Mouse (Mus musculus) heart, embryonic 12.5 days (tissue): ENCODE measurements around the gene Tmem30b. TPM values are rescaled to one million over a fixed set of nuclear protein-coding genes. Genes with fewer than 3 reads are reported as not detected.

ENCODE experiments used
- ATAC-seq: fragments of 200-750 bp; cut with Nextera tagmentation; 2 replicates; pipeline ENCODE4 v1.8.0; 2017; ENCODE audit warnings: moderate TSS enrichment, moderate library complexity; ENCODE audit not compliant: insufficient number of reproducible peaks, low FRiP score
- H3K27ac ChIP-seq: fragments of 300-500 bp; sonication (generic); 2 replicates; pipeline ENCODE4 v1.5.1; 2016; ENCODE audit warnings: mild to moderate bottlenecking, moderate library complexity; ENCODE audit not compliant: poor library complexity, severe bottlenecking
- H3K27me3 ChIP-seq: fragments of 300-500 bp; sonication (generic); replicated peaks from 2 replicates; pipeline ENCODE4 v1.6.1; 2016; ENCODE audit warnings: mild to moderate bottlenecking, moderate library complexity
- H3K36me3 ChIP-seq: fragments of 300-500 bp; sonication (generic); 2 replicates; pipeline ENCODE4 v1.6.1; 2016; ENCODE audit warnings: mild to moderate bottlenecking, moderate library complexity
- H3K4me1 ChIP-seq: fragments of 300-500 bp; sonication (generic); replicated peaks from 2 replicates; pipeline ENCODE4 v1.6.1; 2016; ENCODE audit warnings: mild to moderate bottlenecking
- H3K4me2 ChIP-seq: fragments of 300-500 bp; sonication (generic); 2 replicates; pipeline ENCODE4 v1.6.1; 2016; ENCODE audit warnings: mild to moderate bottlenecking, moderate library complexity
- H3K4me3 ChIP-seq: fragments of 300-500 bp; sonication (generic); 2 replicates; pipeline ENCODE4 v1.5.1; 2016; ENCODE audit warnings: mild to moderate bottlenecking
- H3K9ac ChIP-seq: fragments of 300-500 bp; sonication (generic); 2 replicates; pipeline ENCODE4 v1.6.1; 2016; ENCODE audit warnings: mild to moderate bottlenecking, moderate library complexity
- H3K9me3 ChIP-seq: fragments of 300-500 bp; sonication (generic); replicated peaks from 2 replicates; pipeline ENCODE4 v1.6.1; 2016; ENCODE audit warnings: mild to moderate bottlenecking, moderate library complexity
- WGBS: fragments of 180-500 bp; shearing (Covaris S2); methylation state at CpG from one replicate; pipeline ENCODE4 v1.1.7; 2016; 5-methylcytosine and 5-hydroxymethylcytosine counted together
- polyA plus RNA-seq: library from polyadenylated mRNA; unstranded; fragments of >200 nt; fragmentation: Nextera tagmentation; extraction: Ambion mirVana; gene quantifications from 2 replicates; pipeline ENCODE4 v1.2.1, GENCODE M21; 2016

Gene Tmem30b
- polyA plus RNA-seq, 1 experiment from 2014 or later, result 0.36 TPM

DNA sequence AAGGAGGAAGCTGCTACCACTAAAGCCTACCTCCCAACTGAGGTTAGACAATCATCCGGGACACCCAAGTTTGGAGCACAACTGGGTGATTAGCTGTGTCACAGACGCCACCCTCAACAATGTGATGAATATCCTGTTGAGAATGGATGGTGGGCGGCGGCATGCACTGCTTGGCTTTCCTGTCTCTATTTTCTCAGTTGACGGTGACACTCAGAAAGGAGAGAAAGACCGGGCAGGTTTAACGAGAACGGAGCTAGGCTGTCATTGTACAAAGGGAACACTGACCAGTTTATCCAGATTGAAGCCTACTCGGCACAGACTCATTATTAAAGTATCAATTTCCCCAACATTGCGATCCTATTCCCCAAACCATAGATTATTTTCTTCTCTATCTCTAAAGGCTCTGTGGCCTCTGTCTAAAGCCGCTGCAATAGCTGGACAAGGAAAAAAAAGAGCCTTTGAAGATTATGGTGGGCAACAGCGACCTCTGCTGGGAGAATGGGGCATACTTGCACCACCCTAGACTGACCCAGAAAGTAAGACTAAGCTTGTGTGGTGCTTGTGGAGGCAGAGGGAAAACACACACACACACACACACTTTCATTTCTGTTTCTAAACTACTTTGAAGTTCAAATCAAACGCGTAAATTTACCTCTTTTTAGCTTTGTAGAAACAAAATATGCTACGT lies 29.0 kb downstream of the Tmem30b start:
- Histone ChIP-seq H3K4me3 (no peak overlapping the region), H3K27me3 (no peaks in the 10 kb centered on the region; the same call in 1 of the 2 replicates), H3K9me3 (no peaks in the 10 kb centered on the region), H3K4me1 (peaks cover 3% of the 10 kb centered on the region; the same call in 1 of the 2 replicates), H3K27ac (no peak overlapping the region), H3K36me3 (no peaks in the 10 kb centered on the region), H3K4me2 (peak overlapping the region; percentile 50), H3K9ac (0 out of 2 replicates have a peak overlapping the region, but pooled peaks have one; percentile 29)
- peak; percentile 42; the same call in 1 of the 2 replicates for ATAC-seq
- 31% methylated on average over 15 of the region's 15 CpGs for WGBS

DNA sequence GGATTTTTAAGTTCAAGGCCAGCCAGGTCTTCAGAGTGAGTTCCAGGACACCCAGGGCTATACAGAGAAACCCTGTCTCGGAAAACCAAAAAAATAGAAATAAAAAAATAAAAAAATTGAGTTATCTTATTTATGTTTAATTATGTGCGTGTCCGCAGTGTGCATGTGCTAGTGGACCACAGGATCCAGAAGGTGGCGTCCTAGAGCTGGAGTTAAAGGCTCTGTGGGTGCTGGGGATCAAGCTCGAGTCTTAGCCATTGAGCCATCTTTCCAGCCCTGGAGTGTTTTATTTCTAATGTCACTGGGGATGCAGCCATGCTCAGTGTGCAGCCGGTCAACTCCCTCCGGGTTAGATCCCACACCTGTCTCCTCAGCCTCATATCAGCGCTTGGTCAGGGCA lies 29.7 kb downstream of the Tmem30b start:
- Histone ChIP-seq H3K27me3 (no peaks in the 10 kb centered on the region; the same call in 1 of the 2 replicates), H3K4me1 (peaks cover 3% of the 10 kb centered on the region; the same call in 1 of the 2 replicates), H3K4me2 (no peak overlapping the region), H3K27ac (no peak overlapping the region), H3K9me3 (no peaks in the 10 kb centered on the region), H3K36me3 (no peaks in the 10 kb centered on the region), H3K9ac (no peak overlapping the region), H3K4me3 (no peak overlapping the region)
- WGBS, result 78% methylated on average over 8 of the region's 8 CpGs
- no peak for ATAC-seq

DNA sequence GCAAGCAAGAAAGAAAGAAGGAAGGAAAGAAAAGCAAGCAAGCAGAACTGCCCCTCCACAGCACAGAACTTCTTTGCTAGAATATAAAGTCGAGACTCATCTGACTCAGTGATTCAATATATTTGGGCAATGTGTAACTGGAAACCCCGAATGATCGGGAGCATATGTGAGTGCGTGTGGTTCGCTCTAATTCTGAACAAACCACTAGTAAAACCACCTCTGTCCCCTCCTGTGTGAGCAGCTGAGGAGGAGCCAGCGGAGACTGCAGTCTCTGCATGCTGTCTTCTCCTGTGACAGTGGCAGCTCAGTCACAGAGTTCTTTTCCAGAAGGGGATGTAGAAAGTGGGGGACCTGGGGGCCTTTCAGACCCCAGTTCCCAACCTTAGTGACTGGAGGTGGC lies 31.5 kb downstream of the Tmem30b start:
- no peak overlapping the region for H3K27ac ChIP-seq

DNA sequence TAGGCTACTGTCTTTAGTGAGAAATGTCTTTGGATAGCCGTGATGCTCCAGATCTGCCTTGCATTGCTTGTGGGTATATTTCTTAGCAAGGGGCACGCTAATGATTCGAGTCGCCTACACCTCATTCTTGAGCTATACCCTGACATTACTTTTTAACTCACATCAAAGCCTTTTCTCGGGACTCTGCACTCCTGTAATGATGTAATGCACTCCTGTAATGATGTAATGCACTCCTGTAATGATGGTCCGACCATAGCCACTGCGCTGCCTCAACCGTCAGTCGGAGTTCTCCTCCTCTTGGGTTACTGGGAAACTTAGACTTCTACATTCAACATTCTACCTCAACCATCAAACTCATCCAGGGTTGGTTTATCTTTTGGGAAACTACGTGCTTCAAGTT lies 32.2 kb downstream of the Tmem30b start:
- no peak overlapping the region for H3K4me3 ChIP-seq
- H3K9ac ChIP-seq, result no peak overlapping the region
- no peaks in the 10 kb centered on the region; the same call in 1 of the 2 replicates for H3K27me3 ChIP-seq
- ATAC-seq, result no peak
- no peaks in the 10 kb centered on the region for H3K36me3 ChIP-seq
- no peaks in the 10 kb centered on the region for H3K4me1 ChIP-seq
- H3K9me3 ChIP-seq, result no peaks in the 10 kb centered on the region
- no peak overlapping the region for H3K4me2 ChIP-seq
- 82% methylated on average over 10 of the region's 10 CpGs for WGBS
- no peak overlapping the region for H3K27ac ChIP-seq

More for the DNA sequence above, 31.5 kb downstream of the Tmem30b start:
- H3K4me1 ChIP-seq, result no peaks in the 10 kb centered on the region
- 75% methylated on average over 6 of the region's 6 CpGs for WGBS
- H3K9ac ChIP-seq, result no peak overlapping the region
- no peak overlapping the region for H3K4me2 ChIP-seq
- H3K27me3 ChIP-seq, result no peaks in the 10 kb centered on the region; the same call in 1 of the 2 replicates
- no peaks in the 10 kb centered on the region for H3K36me3 ChIP-seq
- no peaks in the 10 kb centered on the region for H3K9me3 ChIP-seq
- ATAC-seq, result no peak
- H3K4me3 ChIP-seq, result no peak overlapping the region

DNA sequence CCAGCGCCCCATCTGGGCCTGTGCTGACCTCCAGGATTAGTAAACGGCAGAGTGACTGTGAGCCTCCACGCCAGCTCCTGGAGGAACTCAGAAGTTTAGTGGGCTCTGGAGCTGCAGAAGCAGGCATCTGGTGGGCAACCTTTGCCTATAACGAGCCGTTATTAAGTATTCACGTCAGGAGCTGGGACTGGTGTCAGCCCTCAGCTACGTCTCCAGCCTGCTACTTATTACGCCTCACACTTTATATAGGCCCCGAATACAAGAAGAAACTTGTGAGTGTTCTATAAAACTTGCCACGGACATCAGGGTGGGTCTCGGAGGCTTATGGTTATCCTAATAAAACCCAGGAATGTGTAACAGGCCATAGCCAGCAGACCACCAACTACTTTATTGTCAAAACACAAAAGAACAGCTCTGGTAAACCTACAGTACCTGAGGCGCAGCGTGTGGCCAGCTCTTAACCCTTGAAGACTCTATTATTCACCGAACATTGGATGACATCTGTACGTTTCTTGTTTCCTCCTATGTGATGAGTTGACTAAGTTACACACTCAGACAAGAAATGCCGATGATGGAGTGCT lies 34.6 kb downstream of the Tmem30b start:
- 83% methylated on average over 16 of the region's 16 CpGs for WGBS
- H3K4me3 ChIP-seq, result no peak overlapping the region
- H3K27ac ChIP-seq, result no peak overlapping the region
- H3K27me3 ChIP-seq, result no peaks in the 10 kb centered on the region; the same call in 1 of the 2 replicates
- no peak overlapping the region for H3K4me2 ChIP-seq
- no peaks in the 10 kb centered on the region for H3K36me3 ChIP-seq
- no peaks in the 10 kb centered on the region for H3K9me3 ChIP-seq
- no peak overlapping the region for H3K9ac ChIP-seq
- no peaks in the 10 kb centered on the region for H3K4me1 ChIP-seq
- ATAC-seq, result no peak

DNA sequence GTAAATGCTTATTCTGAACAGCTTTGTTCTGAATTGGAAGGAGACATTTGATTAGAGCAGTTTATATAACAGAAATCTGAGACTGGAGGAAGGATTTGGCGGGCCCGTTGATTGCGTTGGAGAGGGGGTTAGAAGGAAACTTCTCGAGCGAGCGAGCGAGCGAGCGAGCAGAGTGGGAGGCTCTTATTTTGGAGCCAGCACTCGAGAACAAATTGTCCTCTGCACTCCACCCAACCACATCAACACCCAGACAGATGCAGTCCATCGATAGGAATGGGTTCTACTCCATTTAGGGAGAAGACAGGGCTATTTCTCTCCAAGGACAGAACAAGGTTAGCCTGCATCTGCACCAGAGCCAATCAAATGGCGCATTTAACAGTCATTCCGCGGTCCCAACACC lies 39.1 kb downstream of the Tmem30b start:
- WGBS, result 77% methylated on average over 14 of the region's 14 CpGs
- H3K4me2 ChIP-seq, result no peak overlapping the region

DNA sequence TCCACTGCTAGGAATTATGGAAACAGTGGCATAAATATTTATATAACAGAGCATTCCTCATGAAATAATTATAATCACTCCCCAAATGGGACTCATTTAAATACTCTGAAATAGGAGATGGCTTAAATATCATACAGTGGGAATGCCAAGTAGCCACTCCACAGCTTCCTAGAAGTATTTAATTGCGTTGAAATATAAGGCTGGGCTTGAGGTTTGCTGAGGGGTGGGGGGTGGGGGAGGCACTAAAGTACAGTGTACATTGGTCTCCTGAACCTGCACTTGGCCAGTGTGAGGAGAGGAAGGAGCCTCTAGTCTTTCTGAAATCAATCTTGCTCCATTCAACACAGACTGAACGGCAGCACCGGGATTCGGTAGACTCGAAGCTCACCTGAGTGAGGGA lies 39.5 kb downstream of the Tmem30b start:
- H3K4me3 ChIP-seq, result no peak overlapping the region
- 0 out of 2 replicates have a peak, but pooled peaks cover 2% of the 10 kb centered on the region for H3K4me1 ChIP-seq
- no peak overlapping the region for H3K27ac ChIP-seq
- ATAC-seq, result no peak
- H3K27me3 ChIP-seq, result no peaks in the 10 kb centered on the region
- H3K9ac ChIP-seq, result no peak overlapping the region
- no peak overlapping the region for H3K4me2 ChIP-seq
- no peaks in the 10 kb centered on the region for H3K9me3 ChIP-seq
- WGBS, result 82% methylated on average over 5 of the region's 5 CpGs
- no peaks in the 10 kb centered on the region for H3K36me3 ChIP-seq

More for the DNA sequence above, 39.1 kb downstream of the Tmem30b start:
- Histone ChIP-seq H3K36me3 (no peaks in the 10 kb centered on the region), H3K27me3 (no peaks in the 10 kb centered on the region), H3K9ac (no peak overlapping the region), H3K4me1 (0 out of 2 replicates have a peak, but pooled peaks cover 2% of the 10 kb centered on the region), H3K9me3 (no peaks in the 10 kb centered on the region), H3K27ac (no peak overlapping the region), H3K4me3 (no peak overlapping the region)
- no peak for ATAC-seq

DNA sequence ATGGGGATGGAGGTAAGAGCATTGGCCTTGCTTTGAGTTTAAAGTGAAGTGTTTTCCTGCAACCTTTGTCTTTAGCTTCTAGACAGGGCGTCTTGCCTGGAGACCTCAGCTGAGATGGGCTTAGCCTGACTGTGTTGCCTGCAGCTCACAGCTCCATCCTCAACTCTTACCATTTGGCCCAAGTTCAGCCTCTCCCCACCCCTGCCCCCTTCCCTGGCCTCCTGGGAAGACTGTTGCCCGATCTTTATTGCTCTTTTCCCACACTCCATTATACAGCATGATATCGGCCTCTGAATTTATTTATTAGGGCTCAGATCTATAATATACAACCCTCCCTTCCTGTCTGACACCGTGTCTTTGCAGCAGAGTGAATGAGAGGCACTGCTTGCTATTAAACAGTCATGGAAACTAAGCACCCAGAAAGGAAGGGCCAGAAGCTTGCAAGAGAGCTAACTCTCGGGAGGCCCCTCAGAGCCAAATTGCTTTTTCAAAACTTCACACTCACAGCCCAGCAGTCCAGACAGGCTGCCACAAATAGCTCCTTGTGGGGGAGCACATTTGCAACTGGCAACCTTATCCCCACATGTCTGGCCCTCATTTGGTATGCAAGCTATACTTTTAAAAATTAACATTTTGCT lies 45.4 kb downstream of the Tmem30b start:
- Histone ChIP-seq H3K27ac (no peak overlapping the region), H3K9ac (no peak overlapping the region), H3K36me3 (no peaks in the 10 kb centered on the region), H3K4me1 (peaks cover 11% of the 10 kb centered on the region), H3K27me3 (no peaks in the 10 kb centered on the region), H3K4me2 (no peak overlapping the region), H3K4me3 (no peak overlapping the region), H3K9me3 (no peaks in the 10 kb centered on the region)
- WGBS, result 44% methylated on average over 5 of the region's 5 CpGs
- no peak for ATAC-seq

DNA sequence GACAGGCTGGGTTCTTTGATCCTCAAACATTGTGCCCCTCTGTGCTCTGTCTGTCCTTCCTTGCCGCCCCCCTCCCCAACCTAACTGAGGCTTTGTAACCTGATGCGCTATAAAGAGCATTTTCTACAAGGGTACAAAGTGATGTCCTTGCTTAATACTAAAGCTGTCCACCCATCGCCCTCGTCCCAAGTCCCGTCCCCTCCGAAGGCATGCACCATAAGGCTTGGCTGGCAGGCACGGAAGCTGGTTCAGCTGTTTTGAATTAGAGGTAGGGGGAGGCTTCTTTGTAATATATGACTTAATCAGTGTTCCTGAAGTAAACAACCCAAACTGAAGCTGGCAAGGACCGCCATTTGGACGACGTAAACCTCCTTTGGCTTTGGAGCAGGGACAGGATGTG lies 51.0 kb downstream of the Tmem30b start:
- no peak overlapping the region for H3K27ac ChIP-seq
- no peak overlapping the region for H3K4me3 ChIP-seq
- no peaks in the 10 kb centered on the region for H3K4me1 ChIP-seq
- H3K4me2 ChIP-seq, result no peak overlapping the region
- H3K9ac ChIP-seq, result no peak overlapping the region
- H3K9me3 ChIP-seq, result no peaks in the 10 kb centered on the region
- no peaks in the 10 kb centered on the region for H3K36me3 ChIP-seq
- 82% methylated on average over 10 of the region's 10 CpGs for whole genome bisulfite sequencing
- no peak for ATAC-seq
- no peaks in the 10 kb centered on the region for H3K27me3 ChIP-seq

DNA sequence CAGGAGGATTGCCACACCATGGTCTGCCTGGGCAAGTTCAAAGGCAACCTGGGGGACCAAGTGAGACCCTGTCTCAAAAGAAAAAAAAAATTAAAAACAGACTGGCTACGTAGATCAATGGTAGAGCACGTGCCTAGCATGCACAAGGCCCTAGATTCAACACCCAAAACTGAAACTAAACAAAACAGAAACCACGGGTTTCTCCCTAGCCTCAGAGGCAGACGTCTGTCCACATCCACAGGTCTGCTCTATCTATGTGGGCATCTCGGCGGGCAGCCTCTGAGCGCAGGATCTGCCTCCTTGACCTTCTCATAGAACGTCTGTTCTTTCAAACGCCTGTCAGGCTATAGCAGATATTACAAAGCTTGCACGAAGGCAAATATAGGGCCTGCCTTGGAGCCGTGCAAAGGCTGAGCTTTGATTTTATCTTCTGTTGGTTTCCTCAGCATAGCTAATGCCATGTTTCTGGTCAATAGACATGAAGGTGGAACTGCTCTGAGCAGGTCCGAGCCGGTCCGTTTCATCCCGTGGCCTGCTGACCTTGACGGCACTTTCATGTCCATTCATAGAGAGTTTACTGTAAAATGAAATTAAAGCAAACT lies 52.2 kb downstream of the Tmem30b start:
- Histone ChIP-seq H3K36me3 (no peaks in the 10 kb centered on the region), H3K4me2 (no peak overlapping the region), H3K9me3 (0 out of 2 replicates have a peak, but pooled peaks cover 3% of the 10 kb centered on the region), H3K9ac (no peak overlapping the region), H3K27me3 (no peaks in the 10 kb centered on the region), H3K4me1 (no peaks in the 10 kb centered on the region), H3K4me3 (no peak overlapping the region), H3K27ac (no peak overlapping the region)
- no peak for ATAC-seq
- WGBS, result 82% methylated on average over 16 of the region's 16 CpGs
